Mouse (Mus musculus): Measurements from ENCODE around the gene Gm21885.

Gm21885 gene

GRCm38 (mm10) chr11:94268761-94269160, 12.9 kb upstream of the Gm21885 start:
- no peak for DNase-seq (ENCODE audit: low spot score)

GRCm38 (mm10) chr11:94269906-94270305, 11.8 kb upstream of the Gm21885 start:
- no peak for DNase-seq (ENCODE audit: low spot score)

DNA sequence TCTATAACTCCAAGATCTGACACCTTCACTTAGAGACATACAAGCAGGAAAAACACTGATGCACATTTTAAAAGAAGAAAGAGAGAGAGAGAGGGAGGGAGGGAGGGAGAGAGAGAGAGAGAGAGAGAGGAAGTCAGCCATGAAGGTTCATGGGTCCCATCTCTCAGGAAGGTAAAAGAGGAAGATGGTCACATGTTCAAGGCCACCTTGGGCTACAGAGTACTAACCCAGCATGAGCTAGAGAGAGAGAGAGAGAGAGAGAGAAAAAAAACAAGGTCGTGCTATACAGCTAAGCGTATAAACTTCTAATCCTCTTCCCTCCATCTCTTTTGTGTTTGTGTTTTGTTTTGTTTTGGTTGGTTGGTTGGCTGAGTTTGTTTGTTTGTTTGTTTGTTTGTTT, 10.7 kb upstream of the Gm21885 start:
- no peak for DNase-seq (ENCODE audit: low spot score)

GRCm38 (mm10) chr11:94272960-94273927, 8.4 kb upstream of the Gm21885 start:
- DNase-seq (ENCODE audit: low spot score), result no peak

DNA sequence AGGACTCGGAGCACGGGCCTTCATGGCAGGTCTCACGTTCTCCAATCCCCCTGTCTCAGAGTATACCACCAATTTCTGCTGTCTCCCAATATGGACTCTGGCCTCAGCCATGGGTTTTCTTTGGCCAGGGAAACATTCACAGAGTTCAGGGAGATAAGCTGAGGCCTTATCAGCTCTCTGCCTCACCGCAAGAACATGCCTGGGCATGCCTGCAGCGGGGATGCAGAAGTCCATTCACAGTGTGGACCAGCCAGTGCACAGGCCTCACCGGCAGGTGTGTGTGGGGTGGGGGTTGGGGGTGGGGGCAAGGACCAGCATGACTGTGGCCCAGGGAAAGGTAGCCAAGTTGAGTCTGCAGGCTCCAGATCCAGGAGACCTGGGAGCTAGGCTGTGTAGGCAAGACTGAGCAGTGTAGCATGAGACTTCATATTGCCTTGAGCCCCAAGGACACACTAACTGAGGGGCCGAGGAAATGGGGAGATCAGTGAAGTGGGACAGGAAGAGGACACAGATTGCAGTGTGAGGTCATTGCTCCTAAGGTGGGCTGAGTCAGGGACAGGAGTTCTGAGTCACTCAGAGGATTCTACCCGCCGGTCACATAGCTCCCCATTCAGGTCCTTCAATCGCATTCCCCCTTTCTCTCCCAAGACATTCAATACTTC, 7.3 kb upstream of the Gm21885 start:
- no peak for DNase-seq (ENCODE audit: low spot score)

GRCm38 (mm10) chr11:94275226-94275625, 6.4 kb upstream of the Gm21885 start:
- no peak for DNase-seq (ENCODE audit: low spot score)

- no peak for DNase-seq (ENCODE audit: low spot score)
Measured at GRCm38 (mm10) chr11:94275686-94276085, 6.0 kb upstream of the Gm21885 start.

- DNase-seq (ENCODE audit: low spot score), result peak; percentile 90
Measured at GRCm38 (mm10) chr11:94276869-94277337, 4.8 kb upstream of the Gm21885 start.

DNA sequence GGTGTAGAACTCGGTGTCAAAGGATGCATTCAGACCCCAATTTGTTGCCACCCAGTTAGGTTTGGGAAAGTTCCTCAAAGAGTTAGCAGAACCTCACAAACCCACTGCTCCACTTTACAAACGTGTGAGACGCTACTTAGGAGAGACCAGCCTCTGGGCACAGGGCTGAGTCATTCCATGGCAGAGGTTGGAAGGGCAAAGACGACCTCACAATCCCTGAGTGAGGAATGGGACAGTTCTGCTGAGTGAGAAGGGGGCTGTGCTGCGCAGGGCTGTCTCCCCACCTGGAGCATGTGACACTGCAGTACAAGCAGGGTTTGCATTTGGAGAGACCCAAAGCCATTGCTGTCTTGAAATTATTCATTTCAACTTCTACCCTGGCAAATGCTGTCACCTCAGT, 618 bp downstream of the Gm21885 start:
- DNase-seq (ENCODE audit: low spot score), result no peak

GRCm38 (mm10) chr11:94283536-94284099, 1.9 kb downstream of the Gm21885 start:
- no peak for DNase-seq (ENCODE audit: low spot score)

DNA sequence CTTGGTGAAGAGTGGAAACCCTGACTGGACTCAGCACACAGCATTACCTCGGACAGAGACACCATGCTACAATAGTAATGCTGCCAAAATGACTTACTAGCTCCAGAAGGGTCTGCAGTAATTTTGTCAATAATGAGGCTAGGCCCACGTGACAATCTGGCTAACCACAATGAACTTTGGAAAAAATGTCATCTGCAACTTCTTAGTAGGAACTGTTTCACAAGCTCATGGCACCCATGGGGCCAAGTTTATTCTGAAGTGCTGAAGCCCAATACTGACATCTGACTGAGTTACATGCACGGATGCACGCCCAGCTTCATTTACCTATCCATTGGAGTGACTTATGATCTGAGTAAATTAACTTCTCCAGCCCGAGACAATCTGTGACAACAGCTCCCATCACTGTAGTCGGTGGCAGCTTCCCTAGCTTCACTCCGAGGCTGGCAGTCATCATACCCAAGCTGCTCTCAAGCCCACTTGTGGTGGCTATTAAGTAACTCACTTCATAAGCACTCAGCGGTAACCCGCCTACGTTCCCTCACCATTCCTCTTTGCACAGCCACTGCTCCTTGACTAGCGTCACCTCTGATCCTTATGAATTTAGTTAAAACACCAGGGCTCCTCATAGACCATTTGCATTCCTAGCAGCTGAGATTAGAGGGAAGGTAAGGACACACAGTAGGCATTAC, 4.4 kb downstream of the Gm21885 start:
- DNase-seq (ENCODE audit: low spot score), result peak; percentile 83

GRCm38 (mm10) chr11:94287105-94287504, 5.4 kb downstream of the Gm21885 start:
- DNase-seq (ENCODE audit: low spot score), result no peak

DNA sequence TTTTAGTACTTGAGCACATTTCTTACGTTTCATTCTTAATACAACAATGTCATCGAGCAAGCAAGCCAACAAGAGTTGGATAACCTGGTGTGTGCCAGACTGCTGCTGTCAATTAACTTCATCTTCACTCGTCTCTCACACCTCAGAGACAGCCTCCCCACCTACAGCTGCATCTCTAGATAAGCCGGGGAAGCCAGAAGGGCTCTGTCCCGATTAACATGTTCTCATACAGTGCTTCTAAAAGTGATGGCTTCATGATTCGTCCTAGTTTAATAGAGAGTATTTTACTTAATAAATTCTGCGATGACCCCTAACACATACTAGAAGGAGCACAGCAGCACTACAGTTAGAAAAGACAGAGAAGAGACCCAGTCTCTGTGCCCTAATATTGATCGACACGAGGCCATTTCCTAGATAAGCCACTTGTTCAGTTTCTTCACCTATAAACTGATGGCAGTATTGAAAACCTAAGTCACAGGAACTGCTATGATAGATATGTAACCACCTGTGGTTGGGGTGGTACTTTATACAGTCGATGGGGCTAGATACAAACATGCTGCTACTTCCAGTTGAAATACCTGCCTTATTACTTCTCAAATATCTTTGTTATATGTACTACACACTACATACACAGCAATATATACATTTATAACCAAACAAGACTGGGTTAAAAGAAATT, 8.5 kb downstream of the Gm21885 start:
- DNase-seq (ENCODE audit: low spot score), result no peak

DNA sequence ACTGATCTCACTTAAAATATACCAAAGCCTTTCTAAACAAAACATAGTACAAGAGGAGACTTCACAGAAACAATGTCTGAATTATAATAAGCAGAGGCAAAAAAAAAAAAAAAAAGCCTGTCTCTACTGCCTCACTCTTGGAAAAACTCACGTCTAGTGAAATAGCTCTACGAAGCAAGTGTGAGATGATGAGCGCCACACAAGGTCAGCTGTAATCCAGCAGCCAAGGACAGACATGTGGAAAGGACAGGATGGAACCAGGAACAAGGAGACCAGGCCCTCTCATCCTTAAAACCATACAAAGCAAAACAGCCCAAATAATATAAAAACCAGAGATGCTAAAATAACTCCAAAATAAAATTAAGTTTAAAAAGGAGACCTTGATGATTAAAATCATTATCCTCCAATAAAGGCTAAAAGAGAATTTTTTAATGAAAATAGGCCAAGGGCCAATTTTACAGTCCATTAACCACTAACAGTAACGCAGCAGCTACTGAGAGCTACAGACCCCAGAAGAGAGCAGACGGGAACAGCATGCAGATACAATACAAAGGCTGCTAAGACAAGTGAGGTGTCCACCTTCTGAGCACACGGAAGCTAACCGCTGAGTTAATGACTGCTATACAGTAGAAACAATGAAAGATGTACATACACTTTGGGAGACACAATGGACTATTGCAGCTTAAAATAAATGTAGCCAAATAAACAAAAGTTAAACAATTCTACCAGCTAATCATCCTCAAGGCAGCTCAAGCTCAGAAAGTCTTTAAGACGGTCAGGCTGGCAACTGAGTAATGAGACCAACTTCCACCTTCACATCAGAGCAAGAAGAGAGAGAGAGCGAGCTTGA, 13.5 kb downstream of the Gm21885 start:
- DNase-seq (ENCODE audit: low spot score), result no peak

DNA sequence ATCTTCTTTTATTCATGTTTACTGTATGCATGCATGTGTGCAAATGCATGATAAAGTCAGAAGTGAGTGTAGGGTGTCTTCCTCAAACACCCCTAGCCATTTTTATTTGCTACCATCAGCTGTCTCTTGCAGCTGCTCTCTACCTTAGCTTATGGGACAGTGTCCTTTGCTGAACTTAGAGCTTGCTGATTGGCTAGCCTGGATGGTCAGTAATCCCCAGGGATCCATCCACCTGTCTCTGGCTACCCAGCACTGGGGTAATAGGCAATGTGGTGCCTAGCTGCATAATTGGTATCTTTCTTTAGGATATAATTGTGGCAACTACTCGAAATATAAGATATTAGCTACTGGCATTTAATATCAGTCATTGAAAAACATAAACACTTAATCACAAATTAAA, 31.1 kb downstream of the Gm21885 start:
- no peak for DNase-seq (ENCODE audit: low spot score)

GRCm38 (mm10) chr11:94314098-94314652, 32.5 kb downstream of the Gm21885 start:
- DNase-seq (ENCODE audit: low spot score), result no peak

DNA sequence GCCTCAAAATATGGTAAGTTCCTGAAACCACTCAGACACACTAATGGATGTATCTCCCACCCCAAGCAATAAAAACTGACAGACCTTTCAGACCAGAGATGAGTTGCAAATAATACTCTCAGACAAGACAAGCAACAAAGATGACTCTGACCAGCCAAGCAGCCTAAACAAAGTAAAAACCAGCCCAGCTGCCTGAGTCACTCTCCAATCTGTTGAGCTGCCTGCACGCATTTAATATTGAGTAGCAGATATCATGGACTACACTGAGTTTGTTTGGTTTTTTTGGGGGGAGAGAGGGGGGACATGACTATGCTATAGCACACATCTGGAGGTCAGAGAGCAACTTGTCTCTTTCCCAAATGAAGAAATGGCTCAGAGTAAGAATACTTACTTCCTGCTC, 33.6 kb downstream of the Gm21885 start:
- no peak for DNase-seq (ENCODE audit: low spot score)

DNA sequence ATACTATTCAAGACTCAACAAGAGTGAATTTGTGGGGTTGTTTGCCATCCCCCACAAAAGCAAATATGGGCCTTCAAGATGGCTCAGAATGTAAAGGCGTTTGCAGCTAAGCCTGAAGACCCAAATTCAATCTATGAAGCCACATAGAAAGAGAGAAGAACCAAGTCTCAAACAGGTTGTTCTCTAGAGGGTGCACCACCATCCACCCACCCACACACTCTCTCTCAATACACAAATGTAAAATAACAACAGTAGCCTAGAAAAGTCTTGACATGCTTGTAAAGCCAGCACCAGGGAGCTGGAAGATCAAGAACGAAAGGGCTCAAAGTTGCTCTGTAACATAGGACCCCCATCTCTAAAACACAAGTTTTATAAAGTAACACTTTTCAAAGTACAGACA, 34.9 kb downstream of the Gm21885 start:
- no peak for DNase-seq (ENCODE audit: low spot score)

DNA sequence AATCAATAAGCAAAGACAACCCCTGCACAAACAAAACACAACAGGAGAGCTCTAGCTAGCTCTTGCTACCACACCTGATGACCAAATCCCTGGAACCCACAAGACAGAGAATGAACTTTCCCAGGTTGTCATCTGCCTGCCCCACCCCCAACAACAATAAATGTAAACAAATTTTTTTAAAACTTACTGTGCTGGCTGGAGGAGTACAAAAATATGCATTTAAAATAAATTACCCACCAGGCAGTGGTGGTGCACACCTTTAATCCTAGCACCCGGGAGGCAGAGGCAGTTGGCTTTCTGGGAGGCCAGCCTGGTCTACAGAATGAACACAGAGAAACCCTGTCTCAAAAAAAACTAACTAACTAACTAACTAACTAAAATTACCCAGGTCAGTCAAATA, 35.3 kb downstream of the Gm21885 start:
- DNase-seq (ENCODE audit: low spot score), result no peak

DNA sequence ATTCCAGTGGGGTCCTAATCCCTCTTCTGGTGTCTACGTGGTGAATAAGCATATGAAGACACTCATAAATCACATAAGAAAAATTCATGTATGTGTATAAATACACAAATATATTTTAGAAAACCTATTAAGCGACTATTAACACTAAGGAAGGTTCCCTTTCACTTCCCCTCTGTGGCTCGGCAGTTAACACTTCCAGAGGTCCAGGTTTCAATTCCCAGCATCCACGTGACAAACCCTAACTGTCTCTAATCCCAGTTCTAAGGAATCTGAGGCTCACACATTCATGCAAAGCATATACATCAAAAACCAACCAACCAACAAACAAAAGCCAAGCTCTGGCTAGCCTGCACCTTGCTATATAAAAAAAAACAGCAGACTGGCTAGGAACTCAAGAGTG, 35.8 kb downstream of the Gm21885 start:
- DNase-seq (ENCODE audit: low spot score), result no peak
